Mouse (Mus musculus) hindbrain, embryonic 12.5 days (tissue): ENCODE data around the gene Ncoa1. TPM values are rescaled to one million over a fixed set of nuclear protein-coding genes. Genes with fewer than 3 reads are reported as not detected.
A peak's percentile ranks its signal among the peaks of the same experiment; 100 is the strongest.
"Not testable (repeated sequence)": the region's sequence is repeated elsewhere in the genome, so short reads cannot be mapped to it uniquely, and the experiment has no call there.

Experiments used
- ATAC-seq: fragments of 200-750 bp; cut with Nextera tagmentation; 2 replicates; pipeline ENCODE4 v1.8.0; 2017; ENCODE audit warnings: moderate TSS enrichment; ENCODE audit not compliant: low FRiP score
- H3K27ac ChIP-seq: fragments of 300-500 bp; sonication (generic); 2 replicates; pipeline ENCODE4 v1.5.1; 2016; ENCODE audit warnings: mild to moderate bottlenecking
- H3K27me3 ChIP-seq: fragments of 300-500 bp; sonication (generic); 2 replicates; pipeline ENCODE4 v1.6.1; 2016; ENCODE audit warnings: mild to moderate bottlenecking
- H3K36me3 ChIP-seq: fragments of 300-500 bp; sonication (generic); 2 replicates; pipeline ENCODE4 v1.6.1; 2016; ENCODE audit warnings: mild to moderate bottlenecking
- H3K4me1 ChIP-seq: fragments of 300-500 bp; sonication (generic); 2 replicates; pipeline ENCODE4 v1.6.1; 2016
- H3K4me2 ChIP-seq: fragments of 300-500 bp; sonication (generic); replicated peaks from 2 replicates; pipeline ENCODE4 v1.6.1; 2016; ENCODE audit warnings: mild to moderate bottlenecking
- H3K4me3 ChIP-seq: fragments of 300-500 bp; sonication (generic); 2 replicates; pipeline ENCODE4 v1.5.1; 2016; ENCODE audit warnings: mild to moderate bottlenecking
- H3K9ac ChIP-seq: fragments of 300-500 bp; sonication (generic); 2 replicates; pipeline ENCODE4 v1.6.1; 2016; ENCODE audit warnings: mild to moderate bottlenecking, moderate library complexity
- H3K9me3 ChIP-seq: fragments of 300-500 bp; sonication (generic); replicated peaks from 2 replicates; pipeline ENCODE4 v1.6.1; 2016; ENCODE audit warnings: mild to moderate bottlenecking
- WGBS: fragments of 180-500 bp; shearing (Covaris S2); methylation state at CpG from one replicate; pipeline ENCODE4 v1.1.7; 2016; 5-methylcytosine and 5-hydroxymethylcytosine counted together
- polyA plus RNA-seq: library from polyadenylated mRNA; unstranded; fragments of >200 nt; fragmentation: Nextera tagmentation; extraction: Ambion mirVana; gene quantifications from 2 replicates; pipeline ENCODE4 v1.2.1, GENCODE M21; 2016

The Ncoa1 gene
- polyA plus RNA-seq, 1 experiment from 2014 or later = 9.9 TPM

DNA sequence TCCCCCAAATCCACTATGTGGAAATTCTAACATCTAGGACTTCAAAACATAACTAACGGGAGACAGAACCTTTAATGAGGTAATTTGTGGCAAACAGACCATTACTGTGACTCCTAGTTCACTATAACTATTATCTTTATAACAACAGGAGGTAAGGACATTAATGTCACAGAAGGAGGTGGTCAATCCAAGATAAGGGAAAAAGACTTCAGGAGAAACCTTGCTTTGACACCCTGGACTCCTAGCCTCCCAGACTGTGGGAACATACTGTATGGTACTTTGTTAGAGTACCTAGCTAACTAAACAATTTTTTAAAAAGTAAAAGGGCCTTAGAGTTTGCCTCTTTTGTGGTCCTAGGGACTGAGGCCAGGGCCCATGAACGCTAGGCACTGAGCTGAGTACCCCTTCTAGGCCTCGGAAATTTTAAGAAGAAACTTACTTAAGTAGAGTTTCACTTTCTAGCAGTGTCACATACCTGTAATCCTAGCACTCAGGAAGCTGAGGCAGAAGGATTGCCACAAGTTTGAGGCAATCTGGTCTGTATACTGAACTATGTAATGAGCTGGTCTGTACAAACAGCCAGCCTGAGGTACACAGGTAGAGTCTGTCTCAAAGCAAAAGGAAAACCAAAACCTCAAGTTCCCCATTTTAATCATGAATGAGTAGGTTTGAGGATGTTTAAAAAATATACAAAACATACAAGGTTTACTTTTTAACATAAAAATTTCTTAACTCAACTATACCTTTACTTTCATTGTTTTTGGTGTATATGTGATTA is 197.8 kb downstream of the Ncoa1 start:
- H3K27me3 ChIP-seq = no peaks in the 10 kb centered on the region
- no peak overlapping the region for H3K4me2 ChIP-seq
- H3K4me1 ChIP-seq = no peaks in the 10 kb centered on the region
- peaks cover 13% of the 10 kb centered on the region for H3K36me3 ChIP-seq
- no peak overlapping the region for H3K4me3 ChIP-seq
- no peak overlapping the region for H3K27ac ChIP-seq
- no peaks in the 10 kb centered on the region for H3K9me3 ChIP-seq
- ATAC-seq = no peak
- no peak overlapping the region for H3K9ac ChIP-seq
- WGBS = 90% methylated on average over 3 of the region's 3 CpGs

DNA sequence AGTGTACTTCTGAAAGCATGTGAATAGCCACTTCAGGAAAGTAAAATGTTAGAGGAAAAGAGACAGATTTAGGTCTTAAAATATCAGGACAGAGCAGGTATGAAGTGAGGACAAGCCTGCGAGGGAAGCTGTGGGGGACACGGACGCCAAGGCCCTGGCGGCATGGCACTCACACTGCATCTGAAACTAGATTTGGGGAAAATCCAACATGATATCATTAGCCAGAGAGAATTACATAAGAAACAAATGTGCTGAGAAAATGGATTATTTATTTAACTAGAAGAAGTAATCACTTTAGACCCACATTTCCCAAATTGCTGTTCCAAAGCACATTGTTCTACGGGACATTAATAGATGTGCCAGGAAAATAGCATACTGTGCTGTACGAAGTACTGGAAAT is 205.9 kb downstream of the Ncoa1 start:
- peaks cover 42% of the 10 kb centered on the region for H3K36me3 ChIP-seq
- no peaks in the 10 kb centered on the region for H3K4me1 ChIP-seq
- H3K9me3 ChIP-seq = no peaks in the 10 kb centered on the region; the same call in 1 of the 2 replicates
- no peak overlapping the region for H3K27ac ChIP-seq
- no peak overlapping the region for H3K9ac ChIP-seq
- H3K4me3 ChIP-seq = no peak overlapping the region
- WGBS = 92% methylated on average over 6 of the region's 6 CpGs
- no peak overlapping the region for H3K4me2 ChIP-seq
- ATAC-seq = no peak
- no peaks in the 10 kb centered on the region for H3K27me3 ChIP-seq

DNA sequence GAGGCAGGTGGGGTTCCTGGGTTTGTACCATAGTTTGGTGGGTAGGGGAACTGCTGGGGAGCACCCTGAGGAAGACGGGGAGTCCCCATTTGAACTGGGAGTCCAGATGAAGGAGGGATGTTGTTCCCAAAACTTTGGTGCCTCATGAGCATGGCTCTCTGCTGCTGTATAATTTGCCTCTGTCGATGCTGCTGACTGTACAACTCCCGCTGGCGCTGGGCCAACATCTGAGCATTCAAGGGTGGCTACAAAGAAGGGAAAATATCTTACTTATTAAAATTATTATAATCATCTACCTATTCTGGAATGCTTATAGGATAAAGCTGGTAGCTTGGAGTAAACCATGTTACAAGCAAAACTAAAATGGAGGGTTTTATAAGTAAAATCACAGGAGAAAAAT is 209.2 kb downstream of the Ncoa1 start:
- H3K27me3 ChIP-seq = no peaks in the 10 kb centered on the region
- no peaks in the 10 kb centered on the region for H3K4me1 ChIP-seq
- H3K9ac ChIP-seq = no peak overlapping the region
- ATAC-seq = no peak
- no peak overlapping the region for H3K27ac ChIP-seq
- H3K4me3 ChIP-seq = no peak overlapping the region
- WGBS = 93% methylated on average over 4 of the region's 4 CpGs
- H3K9me3 ChIP-seq = no peaks in the 10 kb centered on the region; the same call in 1 of the 2 replicates
- H3K4me2 ChIP-seq = no peak overlapping the region
- H3K36me3 ChIP-seq = peaks cover 48% of the 10 kb centered on the region

DNA sequence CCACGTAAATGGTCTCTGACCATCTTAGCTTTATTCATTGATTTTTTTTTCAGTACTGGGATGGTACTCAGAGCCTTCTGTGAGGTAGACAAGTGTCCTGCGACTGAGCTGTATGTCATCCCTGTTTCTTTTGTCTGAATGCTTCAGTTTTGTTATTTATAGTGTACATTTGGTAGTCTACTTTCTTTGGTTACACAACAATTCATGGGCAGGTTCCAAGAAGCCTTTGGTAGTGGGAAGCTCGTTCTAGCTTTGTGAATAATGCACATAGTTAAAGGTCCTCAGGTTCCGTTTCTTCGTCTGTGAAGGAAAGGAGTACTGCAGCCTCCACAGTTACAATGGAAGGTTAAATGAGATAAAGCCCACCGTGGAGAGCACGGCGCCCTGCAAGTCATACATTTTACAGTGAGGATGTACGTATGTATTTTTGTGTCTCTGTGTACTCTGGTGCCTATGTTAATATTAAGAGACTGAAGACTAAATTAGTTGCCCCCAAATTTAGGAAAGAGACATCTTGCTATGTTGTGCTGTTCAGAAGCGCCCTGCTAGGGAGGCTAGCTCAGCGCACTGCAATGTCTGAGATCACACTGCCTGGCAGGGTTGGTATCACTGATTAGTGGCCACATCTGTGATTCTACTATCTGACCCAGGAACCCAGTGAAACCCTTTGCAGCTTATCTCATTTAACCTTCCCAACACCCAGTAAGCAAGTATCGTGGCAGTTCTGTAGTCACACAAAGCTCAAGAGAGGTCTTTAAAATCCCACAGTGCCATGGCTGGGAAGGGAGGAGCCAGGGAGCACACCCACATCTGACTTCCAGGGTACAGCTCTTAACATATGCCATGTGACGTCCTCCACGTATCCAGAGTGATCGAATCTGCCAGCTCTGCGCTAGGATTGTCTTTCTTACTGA is 224.0 kb downstream of the Ncoa1 start:
- ATAC-seq = no peak
- 89% methylated on average over 16 of the region's 16 CpGs for WGBS
- Histone ChIP-seq H3K4me1 (no peaks in the 10 kb centered on the region), H3K27ac (no peak overlapping the region), H3K4me3 (no peak overlapping the region), H3K4me2 (no peak overlapping the region), H3K9ac (no peak overlapping the region), H3K9me3 (no peaks in the 10 kb centered on the region), H3K36me3 (peaks cover 26% of the 10 kb centered on the region), H3K27me3 (no peaks in the 10 kb centered on the region)

DNA sequence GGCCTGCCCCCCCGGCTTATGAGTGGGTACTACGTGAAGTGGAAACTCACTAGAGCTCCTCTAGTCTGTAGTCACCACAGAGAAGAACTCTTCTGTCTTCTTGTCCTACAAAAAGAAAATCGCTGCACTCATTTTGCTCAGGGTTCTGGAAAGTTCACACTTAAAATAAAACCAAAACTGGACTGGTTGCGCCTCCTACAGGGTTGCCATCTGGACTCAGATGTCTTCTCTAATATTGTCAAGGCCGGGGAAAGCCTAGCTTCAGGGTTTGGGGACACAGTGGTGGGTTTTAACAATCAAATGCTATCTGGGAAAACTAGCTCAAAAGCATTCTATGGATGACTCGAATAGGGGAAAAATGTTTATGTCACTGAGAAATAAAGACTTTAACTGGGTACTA is 227.2 kb downstream of the Ncoa1 start:
- Histone ChIP-seq H3K9me3 (no peaks in the 10 kb centered on the region), H3K4me3 (no peak overlapping the region), H3K4me1 (no peaks in the 10 kb centered on the region), H3K27me3 (no peaks in the 10 kb centered on the region), H3K4me2 (no peak overlapping the region), H3K36me3 (peaks cover 24% of the 10 kb centered on the region), H3K9ac (no peak overlapping the region), H3K27ac (no peak overlapping the region)
- 90% methylated on average over 6 of the region's 6 CpGs for WGBS
- ATAC-seq = no peak

DNA sequence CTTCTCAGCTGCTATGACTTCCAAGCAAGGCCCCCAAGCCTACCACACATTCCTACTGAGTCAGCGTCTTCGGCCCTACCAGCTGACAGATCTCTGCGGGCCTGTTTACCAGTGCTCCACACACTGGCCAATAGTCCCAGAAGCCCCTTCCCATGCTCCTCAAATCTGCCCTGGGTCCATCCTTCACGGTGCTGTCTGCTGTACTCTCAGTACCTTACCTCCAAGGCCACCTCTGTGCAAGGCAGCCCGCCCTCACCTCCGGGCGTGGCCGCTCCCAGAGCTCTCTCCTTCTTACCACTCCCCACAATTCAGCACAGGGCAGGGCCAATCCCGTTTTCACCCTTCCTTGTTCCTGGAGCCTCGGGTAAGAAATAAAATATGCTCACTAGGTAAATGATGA is 231.2 kb downstream of the Ncoa1 start:
- 84% methylated on average over 10 of the region's 10 CpGs for WGBS

DNA sequence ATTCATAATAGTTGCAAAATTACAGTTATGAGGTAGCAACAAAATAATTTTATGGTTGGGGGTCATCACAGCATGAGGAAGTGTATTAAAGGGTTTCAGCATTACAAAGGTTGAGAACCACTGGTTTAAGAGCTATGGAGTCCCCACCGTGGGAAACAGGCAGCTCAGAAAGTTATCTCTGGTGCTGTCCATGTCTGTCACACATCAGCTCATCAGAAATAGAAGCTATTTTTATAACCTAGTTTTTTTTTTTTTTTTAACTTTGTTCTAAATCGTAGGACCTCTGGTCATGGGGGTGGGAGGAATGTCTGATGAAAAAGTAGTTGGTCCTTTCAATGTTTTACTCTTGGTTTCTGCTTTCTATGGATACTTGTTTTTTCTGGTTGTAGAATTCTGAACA is 233.2 kb downstream of the Ncoa1 start:
- Histone ChIP-seq H3K36me3 (peaks cover 8% of the 10 kb centered on the region), H3K4me2 (no peak overlapping the region), H3K27ac (no peak overlapping the region), H3K27me3 (no peaks in the 10 kb centered on the region), H3K9ac (no peak overlapping the region), H3K4me3 (no peak overlapping the region), H3K4me1 (no peaks in the 10 kb centered on the region), H3K9me3 (no peaks in the 10 kb centered on the region)
- no peak for ATAC-seq
- 86% methylated on average over 2 of the region's 2 CpGs for WGBS

More for the DNA sequence above, 231.2 kb downstream of the Ncoa1 start:
- Histone ChIP-seq H3K9ac (no peak overlapping the region), H3K4me1 (no peaks in the 10 kb centered on the region), H3K27me3 (no peaks in the 10 kb centered on the region), H3K9me3 (no peaks in the 10 kb centered on the region), H3K4me2 (no peak overlapping the region), H3K27ac (no peak overlapping the region), H3K4me3 (no peak overlapping the region), H3K36me3 (peaks cover 8% of the 10 kb centered on the region)
- ATAC-seq = no peak

DNA sequence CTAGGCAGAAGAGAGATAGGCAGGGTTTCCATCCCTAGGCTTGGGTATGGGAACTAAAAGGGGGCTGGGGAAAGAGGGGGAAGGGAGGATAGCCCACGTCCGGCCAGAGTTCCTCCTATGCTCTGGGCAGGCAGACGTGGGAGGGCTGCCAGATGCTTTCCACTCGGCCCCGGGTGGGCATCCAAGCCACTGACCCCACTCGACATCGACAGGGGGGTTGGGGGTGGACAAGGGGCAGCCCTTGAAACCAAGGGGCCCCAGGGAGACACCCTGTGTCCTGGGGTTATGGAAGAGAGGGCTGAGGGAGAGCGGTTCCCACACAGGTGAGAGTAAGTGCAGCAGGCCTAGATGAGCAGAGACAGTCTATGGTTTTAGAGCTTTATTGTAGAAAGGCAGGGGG is 236.7 kb downstream of the Ncoa1 start:
- not testable (repeated sequence) for H3K9me3 ChIP-seq

DNA sequence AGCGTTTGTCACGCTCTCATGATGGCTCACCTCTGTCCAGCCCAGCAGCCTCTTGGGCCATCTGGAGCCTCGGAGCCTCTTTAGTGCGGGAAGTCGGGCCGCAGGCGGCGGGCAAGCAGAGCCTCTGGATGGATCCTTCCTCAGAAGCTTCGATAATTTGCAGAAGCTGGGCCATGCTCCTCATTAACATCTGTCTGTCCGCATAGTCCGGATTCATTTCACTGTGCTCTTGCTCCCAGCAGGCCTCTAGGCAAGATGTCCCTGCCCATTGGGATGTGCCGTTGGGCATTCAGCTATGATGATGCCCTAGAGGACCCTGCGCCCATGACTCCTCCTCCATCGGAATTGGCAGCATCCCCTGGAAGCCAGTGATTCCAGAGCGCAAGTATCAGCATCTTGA is 239.5 kb downstream of the Ncoa1 start:
- Histone ChIP-seq H3K9me3 (no peaks in the 10 kb centered on the region), H3K27ac (no peak overlapping the region), H3K27me3 (no peaks in the 10 kb centered on the region), H3K4me2 (no peak overlapping the region), H3K4me1 (peaks cover 9% of the 10 kb centered on the region), H3K9ac (no peak overlapping the region), H3K4me3 (no peak overlapping the region), H3K36me3 (0 out of 2 replicates have a peak, but pooled peaks cover 8% of the 10 kb centered on the region)
- WGBS = 95% methylated on average over 15 of the region's 15 CpGs
- no peak for ATAC-seq

More for the DNA sequence above, 236.7 kb downstream of the Ncoa1 start:
- ATAC-seq, H3K9ac ChIP-seq, H3K27me3 ChIP-seq, H3K27ac ChIP-seq, H3K4me3 ChIP-seq, H3K4me1 ChIP-seq, H3K4me2 ChIP-seq, H3K36me3 ChIP-seq: not testable (repeated sequence)
- WGBS = 84% methylated on average over 8 of the region's 8 CpGs

DNA sequence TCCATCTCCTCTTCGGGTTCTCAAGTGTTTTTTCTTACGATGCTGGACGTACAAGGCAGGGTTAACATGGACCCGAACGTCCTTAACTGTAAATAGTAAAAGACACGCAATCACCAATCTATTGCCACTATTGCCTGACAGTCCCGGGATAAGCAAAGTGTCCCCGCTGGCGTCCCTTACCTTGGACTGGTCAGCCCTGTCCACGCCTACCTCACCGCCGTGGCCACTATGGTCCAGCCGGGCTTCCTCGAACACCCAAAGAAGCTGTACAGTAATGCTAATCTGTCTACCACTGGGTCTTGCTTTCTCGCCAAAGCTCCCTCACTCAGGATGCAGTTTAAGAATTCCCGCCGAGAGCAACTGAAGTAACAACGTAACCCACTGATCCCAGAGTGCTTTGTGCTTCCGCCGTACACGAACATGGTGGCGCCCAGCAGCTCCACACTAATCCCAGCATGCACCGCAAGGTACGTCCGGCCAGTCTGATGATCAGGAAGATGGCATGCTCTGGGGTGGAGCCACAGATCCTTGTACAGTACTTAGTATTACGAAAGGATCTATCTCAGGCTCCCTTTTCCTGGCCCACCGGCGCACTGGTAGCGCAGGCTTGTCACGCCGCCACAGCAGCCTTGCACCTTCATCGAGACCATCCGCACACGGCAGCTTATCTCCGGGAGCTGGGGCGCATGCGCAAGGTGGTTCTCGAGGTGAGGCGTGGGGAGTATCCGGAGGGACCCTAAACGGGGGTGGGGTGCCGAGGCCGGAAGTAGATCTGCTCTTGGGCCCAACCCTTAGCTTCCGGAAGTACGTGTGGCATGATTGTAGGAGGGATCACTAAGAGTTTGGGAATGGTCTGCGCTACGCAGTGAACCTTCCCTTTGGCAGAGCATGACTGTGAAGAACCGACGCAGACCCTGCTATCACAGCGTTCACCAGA is 243.1 kb downstream of the Ncoa1 start, which contains the start of the genes Ptrhd1 and Cenpo:
Gene Ptrhd1 (plus strand): TSS at position 456 of the 937 bp plus-strand sequence.
Gene Cenpo (minus strand): TSS at position 723 of the 937 bp plus-strand sequence.
- peak within 1 kb of the TSS; percentile 71 for H3K4me3 ChIP-seq
- peaks cover 12% of the 10 kb centered on the region for H3K36me3 ChIP-seq
- H3K9ac ChIP-seq = peak within 1 kb of the TSS; percentile 71
- H3K4me1 ChIP-seq = peaks cover 11% of the 10 kb centered on the region
- H3K27me3 ChIP-seq = no peaks in the 10 kb centered on the region
- H3K27ac ChIP-seq = peak within 1 kb of the TSS; percentile 95
- ATAC-seq = peak; percentile 99
- peak within 1 kb of the TSS; percentile 67 for H3K4me2 ChIP-seq
- no peaks in the 10 kb centered on the region for H3K9me3 ChIP-seq
- under 1% methylated on average over 50 of the region's 50 CpGs for WGBS

DNA sequence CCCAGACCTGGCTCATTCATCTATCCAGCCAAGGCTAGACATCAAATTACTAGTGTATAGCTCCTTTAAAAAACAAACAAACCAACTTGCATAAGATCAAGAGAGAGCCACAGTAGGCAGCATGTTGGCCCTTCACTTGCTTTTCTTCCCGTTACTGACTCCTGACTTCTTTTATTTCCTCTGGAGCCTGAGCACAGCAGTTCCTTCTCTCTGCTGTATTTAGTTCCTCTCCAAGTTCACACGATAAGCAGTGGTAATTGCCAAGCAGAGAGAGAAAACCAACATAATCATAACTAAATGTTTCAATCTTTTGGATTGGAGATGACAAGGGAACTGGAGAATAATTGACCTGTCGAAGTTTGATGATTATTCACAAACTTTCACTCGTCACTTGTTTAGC is 244.2 kb downstream of the Ncoa1 start:
- H3K4me1 ChIP-seq = peaks cover 11% of the 10 kb centered on the region
- H3K36me3 ChIP-seq = peaks cover 10% of the 10 kb centered on the region
- H3K9me3 ChIP-seq = no peaks in the 10 kb centered on the region
- H3K4me3 ChIP-seq = peak overlapping the region; percentile 71; the same call in 1 of the 2 replicates
- H3K27me3 ChIP-seq = no peaks in the 10 kb centered on the region
- H3K9ac ChIP-seq = no peak overlapping the region
- H3K4me2 ChIP-seq = peak overlapping the region; percentile 67
- 63% methylated on average over 4 of the region's 4 CpGs for WGBS
- no peak overlapping the region for H3K27ac ChIP-seq
- no peak for ATAC-seq
